ENCODE assay signal across 9 mouse cellular contexts in genomic region chr6:58906852-58907261, GRCm38 (mm10). TPM values are rescaled to one million over a fixed set of nuclear protein-coding genes. Genes with fewer than 3 reads are reported as not detected.
A peak's percentile ranks its signal among the peaks of the same experiment; 100 is the strongest.
DNase-seq lines count a peak whose midpoint lies in the region; ATAC-seq and TF ChIP-seq lines count a peak whose summit lies in the region.
"Had no signal": no experiment of that assay in that cellular context is flagged by ENCODE, and none has a peak within 500 bp of the region (broad histone marks: within the 10 kb centered on the region; RNA-seq: fewer than 3 reads in every experiment).

Gene Nap1l5, minus strand, starts transcription at chr6:58907076.

- no peak for TF ChIP-seq CTCF in heart, postnatal 0 days (IDR thresholded peaks at IDR 0.05; ENCODE audit: low read depth)

- peaks cover 12% of the 10 kb centered on the region for H3K27me3 ChIP-seq in embryonic facial prominence, embryonic 10.5 days (replicated peaks; ENCODE audit: low read depth, poor library complexity, severe bottlenecking)
- no peaks in the 10 kb centered on the region for H3K27me3 ChIP-seq in heart, postnatal 0 days (ENCODE audit: control insufficient read depth, insufficient read depth, low read length)

- H3K4me3 ChIP-seq in embryonic facial prominence, embryonic 10.5 days, result peak within 1 kb of the TSS; percentile 60
- H3K4me3 ChIP-seq in heart, postnatal 0 days (ENCODE audit: low read depth, low read length), result peak within 1 kb of the TSS; percentile 44

- peaks cover 13% of the 10 kb centered on the region for H3K36me3 ChIP-seq in embryonic facial prominence, embryonic 10.5 days (replicated peaks)
- H3K36me3 ChIP-seq in heart, postnatal 0 days (replicated peaks; ENCODE audit: control insufficient read depth, insufficient read depth, low read length), result peaks cover 7% of the 10 kb centered on the region

- H3K9me3 ChIP-seq in embryonic facial prominence, embryonic 10.5 days, result peaks cover 21% of the 10 kb centered on the region
- no peaks in the 10 kb centered on the region; the same call in 1 of the 2 replicates for H3K9me3 ChIP-seq in heart, postnatal 0 days (replicated peaks; ENCODE audit: control insufficient read depth, low read length)

- H3K9ac ChIP-seq in heart, postnatal 0 days (replicated peaks; ENCODE audit: low read depth, low read length), result 0 out of 2 replicates have a peak within 1 kb of the TSS, but pooled peaks have one; percentile 25

- H3K27ac ChIP-seq in embryonic facial prominence, embryonic 10.5 days (replicated peaks), result no peak within 1 kb of the TSS; the same call in 1 of the 2 replicates
- no peak within 1 kb of the TSS for H3K27ac ChIP-seq in heart, postnatal 0 days (ENCODE audit: low read depth)

- DNase-seq in ovary, postnatal 36 days (ENCODE audit: low spot score), result peak; percentile 50
- DNase-seq in ovary, postnatal 10 days (ENCODE audit: low spot score), result no peak
- peak; percentile 49 for DNase-seq in embryonic facial prominence, embryonic 10.5 days (ENCODE audit: low spot score)
- DNase-seq in heart, postnatal 0 days (ENCODE audit: low spot score), result no peak
- DNase-seq in layer of hippocampus, postnatal 25 days (ENCODE audit: extremely low spot score in 1 of 2, low spot score in 1 of 2), result peak; percentile 61 to 62
- DNase-seq in lung, postnatal 4 days, result peak; percentile 18 to 38
- DNase-seq in right cerebral cortex, postnatal 36 days (ENCODE audit: low spot score in 2 of 2), result peak; percentile 80 to 87
- DNase-seq in spleen, postnatal 10 days (ENCODE audit: low spot score in 2 of 2), result no peak

- peak; percentile 79 for ATAC-seq in heart, postnatal 0 days (ENCODE audit: insufficient read depth, low read depth)

- H3K4me1 ChIP-seq in embryonic facial prominence, embryonic 10.5 days, result peaks cover 6% of the 10 kb centered on the region; the same call in 1 of the 2 replicates
- peaks cover 3% of the 10 kb centered on the region; the same call in 1 of the 2 replicates for H3K4me1 ChIP-seq in heart, postnatal 0 days (ENCODE audit: control insufficient read depth, insufficient read depth)

- TF ChIP-seq EP300 in heart, postnatal 0 days (IDR thresholded peaks at IDR 0.05; ENCODE audit: low read depth), result no peak

- 55% methylated on average over 34 of the region's 34 CpGs for WGBS in embryonic facial prominence, embryonic 10.5 days
- WGBS in heart, postnatal 0 days, result 43% methylated on average over 34 of the region's 34 CpGs

- peak within 1 kb of the TSS; percentile 71 for H3K4me2 ChIP-seq in heart, postnatal 0 days (ENCODE audit: low read depth, low read length)

RNA-seq across cellular contexts. Expression of gene Nap1l5, which starts in this region (rescaled TPM):
- polyA plus RNA-seq in embryonic facial prominence, embryonic 10.5 days (2016; fragmentation: Nextera tagmentation; extraction: Ambion mirVana), result 2.1 and 3.4 TPM in 2 replicates
- total RNA-seq in heart, postnatal 0 days (2014; rRNA removed; ENCODE audit: low replicate concordance), result 1.2 TPM in 1 of 2 replicates, not detected in the other
- polyA plus RNA-seq in heart, postnatal 0 days (2015; fragmentation: Nextera tagmentation; extraction: Ambion mirVana), result 1.9 and 2.5 TPM in 2 replicates
- total RNA-seq in layer of hippocampus, postnatal 25 days (2021), result 100 to 1,000 TPM; 247 to 281 TPM
- total RNA-seq: MEL had no signal

Comparison
In these comparisons a context has a peak if more than half of its experiments do, and no peak if none do; other contexts are left out.
1. RNA of gene Nap1l5 (total RNA-seq): 247 to 281 TPM in layer of hippocampus, postnatal 25 days; 1.2 TPM in heart, postnatal 0 days; every median in the first group is over 100 times any median in the second.
2. DNase-seq: peak in ovary, postnatal 36 days (single experiment), embryonic facial prominence, embryonic 10.5 days (single experiment), layer of hippocampus, postnatal 25 days (2 of 2), lung, postnatal 4 days (2 of 2) and right cerebral cortex, postnatal 36 days (2 of 2); none in ovary, postnatal 10 days (single experiment), heart, postnatal 0 days (single experiment) and spleen, postnatal 10 days (0 of 2).